Mouse (Mus musculus) urinary bladder, adult 2 months (tissue): ENCODE measurements around the gene Gm20388. TPM values are rescaled to one million over a fixed set of nuclear protein-coding genes. Genes with fewer than 3 reads are reported as not detected.

ENCODE experiments used
- DNase-seq: peaks from one replicate; pipeline ENCODE4 v3.0.0; 2022; ENCODE audit warnings: low spot score
- polyA plus RNA-seq: library from polyadenylated mRNA; depleted of rRNA; stranded (reverse); fragments of >200 nt; gene quantifications from 2 replicates; pipeline ENCODE4 v1.2.3, GENCODE M21; 2012

The Gm20388 gene
- polyA plus RNA-seq, 1 experiment = 50.2 TPM

DNA sequence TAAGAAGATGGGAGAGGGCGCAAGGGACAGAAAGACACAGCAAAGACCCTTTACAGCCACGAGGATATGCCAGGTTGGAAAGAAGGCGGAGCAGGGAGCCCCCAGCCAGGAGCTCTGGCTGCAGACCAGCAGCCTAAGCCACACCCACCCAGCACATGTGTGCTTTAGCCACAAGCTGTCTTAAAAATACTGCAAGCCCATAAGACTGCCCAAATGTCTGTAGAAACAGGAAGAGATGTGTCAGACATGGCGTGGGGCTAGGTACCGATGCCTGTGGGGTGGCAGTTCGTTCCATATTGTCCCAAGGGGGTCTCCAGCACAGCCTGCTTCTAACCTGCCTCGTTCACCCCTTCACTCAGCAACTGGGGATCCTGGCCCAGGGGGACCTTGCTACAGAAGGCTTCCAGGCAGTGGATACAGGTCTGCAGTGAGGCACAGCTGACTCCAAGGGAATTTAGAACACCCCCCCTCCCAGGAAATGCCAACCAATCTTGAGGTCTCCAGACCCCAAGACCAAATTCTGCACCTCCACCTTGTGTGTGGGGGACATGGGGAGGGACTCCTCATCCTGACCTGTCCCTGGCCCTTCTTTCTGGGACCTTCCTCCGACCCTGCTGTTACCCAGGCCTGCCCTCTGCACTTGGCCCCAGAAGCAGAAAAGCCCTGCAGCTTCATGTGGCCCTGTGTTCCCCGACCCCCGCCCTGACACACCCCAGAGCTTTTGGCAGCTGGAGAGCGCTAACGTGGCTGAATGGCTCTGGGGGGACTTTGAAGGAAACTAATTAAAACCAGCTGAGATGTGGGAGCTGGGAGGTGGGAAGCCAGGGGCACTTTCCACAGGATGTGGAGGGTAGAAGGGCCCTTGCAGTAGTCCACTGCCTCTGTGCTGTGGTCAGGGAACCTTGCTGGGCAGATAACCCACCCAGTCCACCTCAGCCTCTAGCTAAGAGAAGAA lies 2335.9 kb downstream of the Gm20388 start:
- no peak for DNase-seq

DNA sequence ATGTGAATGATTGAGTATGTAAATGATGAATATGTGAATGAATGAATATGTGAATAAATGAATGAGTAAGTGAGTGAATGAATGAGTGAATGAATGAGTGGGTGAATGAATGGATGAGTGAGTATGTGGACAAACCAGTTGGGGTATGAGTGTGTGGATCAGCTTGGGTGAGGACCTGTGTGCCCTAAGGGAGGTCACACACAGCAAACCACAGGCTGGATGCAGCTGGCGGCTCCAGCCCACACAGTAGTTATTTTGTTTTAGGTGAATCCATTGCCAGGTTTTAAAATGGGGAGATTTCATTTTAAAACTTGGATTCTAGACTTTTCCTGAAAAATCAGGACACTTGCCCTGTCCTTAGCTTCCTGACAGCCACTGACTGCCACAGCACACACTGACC lies 2341.1 kb downstream of the Gm20388 start:
- no peak for DNase-seq

DNA sequence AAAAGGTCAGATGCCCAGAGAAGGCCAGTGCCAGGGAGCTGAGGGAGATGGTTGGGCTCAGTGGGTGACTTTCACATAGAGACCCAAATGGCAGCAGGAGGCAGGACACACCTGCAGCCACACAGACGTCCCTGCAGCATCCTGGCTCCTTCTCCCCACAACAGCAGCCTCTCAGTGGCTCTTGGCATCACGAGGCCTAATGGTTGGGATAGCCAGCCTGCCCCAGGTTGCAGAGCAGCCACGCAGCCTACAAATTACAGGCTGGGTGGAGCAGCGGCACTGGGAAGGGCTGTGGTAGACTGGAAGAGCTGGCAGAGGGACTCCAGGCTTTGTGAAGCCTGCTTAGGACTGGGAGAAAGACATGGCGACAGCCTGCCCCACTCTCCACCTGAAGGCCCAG lies 2341.7 kb downstream of the Gm20388 start:
- no peak for DNase-seq

DNA sequence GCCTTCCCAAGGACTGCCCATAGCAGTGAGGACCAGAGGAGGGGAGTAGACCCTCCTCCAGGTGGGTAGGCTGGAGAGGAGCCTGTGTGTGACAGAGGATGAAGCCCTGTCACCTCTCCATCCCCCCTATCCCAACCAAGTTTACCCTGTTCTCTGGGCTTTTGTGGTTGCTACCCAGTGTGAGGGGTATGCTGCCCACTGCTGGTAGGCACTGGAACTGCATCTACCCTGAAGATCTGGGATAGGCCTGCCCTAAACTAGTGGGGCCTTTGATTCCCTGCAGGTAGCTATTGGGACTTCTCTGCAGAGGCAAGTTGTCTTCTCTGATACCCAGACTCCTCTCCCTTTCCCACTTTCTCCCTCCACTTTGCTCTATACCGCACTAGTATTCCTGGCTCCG lies 2348.7 kb downstream of the Gm20388 start:
- DNase-seq = peak; percentile 72

DNA sequence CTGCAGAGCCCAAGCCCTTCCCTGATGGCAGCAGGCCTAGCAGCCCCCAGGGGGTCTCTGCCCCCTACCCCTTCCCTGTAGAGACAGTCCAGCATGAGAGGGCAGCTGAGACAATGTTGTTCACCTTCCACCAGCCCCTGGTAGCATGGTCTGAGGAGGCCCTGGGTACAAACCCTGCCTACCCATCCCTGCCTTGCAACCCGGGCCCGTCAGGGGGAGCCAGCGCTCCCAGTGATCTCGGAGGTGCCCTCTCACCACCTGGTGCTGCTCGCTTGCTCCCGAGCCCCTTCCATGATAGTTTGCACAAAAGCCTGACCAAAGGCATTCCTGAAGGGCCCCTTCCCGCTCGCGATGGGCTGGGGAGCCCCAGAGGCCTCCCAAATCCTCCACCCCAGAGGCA lies 2350.1 kb downstream of the Gm20388 start:
- DNase-seq = no peak

DNA sequence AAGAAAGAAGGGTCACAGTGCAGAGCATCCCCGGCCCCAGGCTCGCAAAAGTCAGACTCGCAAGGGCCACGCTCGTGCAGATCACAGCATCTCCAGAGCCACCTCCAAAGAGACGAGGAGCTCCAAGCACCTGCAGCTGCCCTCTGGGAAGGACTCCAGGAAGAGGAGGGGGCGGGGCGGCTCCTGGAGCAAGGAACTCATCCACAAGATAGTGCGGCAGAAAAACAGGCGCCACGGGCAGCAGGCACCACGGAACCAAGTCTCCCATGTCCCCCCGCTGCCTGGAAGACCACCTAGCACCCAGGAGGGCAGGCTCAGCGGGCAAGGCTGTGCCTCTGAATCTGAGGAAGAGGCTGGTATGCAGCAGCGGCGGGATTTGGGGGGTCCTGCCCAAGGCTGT lies 2352.2 kb downstream of the Gm20388 start:
- no peak for DNase-seq

DNA sequence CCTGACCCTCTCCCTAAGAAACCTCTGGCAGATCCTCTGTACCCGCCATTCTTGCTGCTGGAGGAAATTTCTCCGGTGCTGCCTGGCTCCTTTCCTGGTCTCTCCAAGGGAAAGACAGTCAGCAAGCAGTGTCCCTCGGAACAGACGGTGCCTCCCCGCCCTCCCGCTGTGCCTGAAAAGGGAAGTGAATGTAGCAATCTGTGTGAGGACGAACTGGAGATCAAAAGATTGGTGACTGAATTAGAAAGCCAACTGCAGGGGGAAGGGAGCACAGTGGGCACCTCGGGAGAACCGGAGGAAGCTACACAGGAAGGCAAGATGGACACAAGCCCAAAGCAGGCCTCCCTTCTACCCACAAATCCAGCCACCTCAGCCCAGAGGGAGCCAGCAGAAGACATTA lies 2353.6 kb downstream of the Gm20388 start:
- DNase-seq = no peak

DNA sequence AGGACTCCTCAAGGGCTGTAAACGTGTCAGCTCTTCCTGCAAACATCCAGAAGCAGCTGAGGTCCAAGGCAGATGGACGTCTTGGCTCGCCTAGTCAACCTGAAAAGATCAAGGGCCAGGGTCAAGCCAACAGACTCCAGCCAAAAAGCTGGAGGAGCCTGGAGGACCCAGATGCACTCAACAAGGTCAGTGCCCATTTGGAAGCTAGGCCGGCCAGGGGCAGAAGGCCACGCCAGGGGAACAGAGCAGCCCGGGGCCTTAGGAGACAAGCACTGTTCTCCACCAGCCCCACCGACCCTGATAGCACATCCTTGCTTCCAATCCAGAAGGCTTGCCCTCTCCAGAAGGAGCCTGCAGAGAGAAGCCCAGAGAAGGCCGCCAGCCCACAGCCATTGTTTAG lies 2354.9 kb downstream of the Gm20388 start:
- no peak for DNase-seq

DNA sequence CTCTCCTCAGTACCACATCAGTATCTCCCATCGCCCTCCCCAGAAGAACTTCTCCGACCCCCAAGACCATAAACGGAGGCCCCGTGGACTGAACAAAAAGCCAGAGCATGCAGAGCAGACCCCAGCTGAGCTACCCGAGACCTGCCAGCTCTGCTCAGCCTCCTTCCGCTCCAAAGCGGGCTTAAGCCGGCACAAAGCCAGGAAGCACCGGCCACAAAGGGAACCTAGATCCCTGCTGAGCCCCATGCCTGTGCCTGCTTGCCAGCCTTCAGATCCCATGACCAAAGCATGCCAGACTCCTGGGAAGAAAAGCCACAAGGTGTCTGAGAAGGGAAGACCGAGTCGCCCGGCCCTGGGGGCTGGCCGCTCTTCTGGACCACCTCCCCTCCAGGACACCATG lies 2356.2 kb downstream of the Gm20388 start:
- DNase-seq = no peak

DNA sequence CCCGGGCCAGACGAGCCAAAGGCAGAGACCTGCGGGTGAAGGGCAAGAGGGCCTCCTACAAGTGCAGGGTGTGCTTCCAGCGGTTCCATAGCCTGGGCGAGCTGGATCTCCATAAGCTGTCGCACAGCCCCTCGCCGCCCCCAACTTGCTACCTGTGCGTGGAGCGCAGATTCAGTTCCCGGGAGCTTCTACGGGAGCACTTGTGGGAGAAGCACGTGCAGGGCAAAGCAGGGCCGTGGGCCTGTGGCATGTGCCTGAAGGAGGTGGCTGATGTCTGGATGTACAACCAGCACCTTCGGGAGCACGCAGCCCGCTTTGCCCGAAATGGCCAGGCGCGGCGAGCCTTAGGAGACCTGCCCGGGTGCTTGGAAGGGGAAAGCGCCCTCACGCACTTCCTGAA lies 2358.2 kb downstream of the Gm20388 start:
- DNase-seq = no peak

DNA sequence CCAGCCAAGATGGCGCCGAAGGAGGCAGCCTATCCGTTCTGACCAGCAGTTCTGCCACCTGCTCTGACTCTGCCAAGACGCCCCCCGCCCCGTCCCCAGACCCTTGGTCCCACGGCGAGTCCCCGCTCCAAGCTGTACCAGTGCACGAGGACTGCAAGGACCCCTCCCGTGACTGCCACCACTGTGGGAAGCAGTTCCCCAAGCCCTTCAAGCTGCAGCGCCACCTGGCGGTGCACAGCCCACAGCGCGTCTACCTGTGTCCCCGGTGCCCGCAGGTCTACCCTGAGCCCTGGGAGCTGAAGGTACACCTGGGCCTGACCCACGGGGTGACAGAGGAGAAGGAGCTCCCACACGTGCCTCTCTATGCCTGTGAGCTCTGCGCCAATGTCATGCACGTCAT lies 2358.8 kb downstream of the Gm20388 start:
- peak; percentile 74 for DNase-seq

DNA sequence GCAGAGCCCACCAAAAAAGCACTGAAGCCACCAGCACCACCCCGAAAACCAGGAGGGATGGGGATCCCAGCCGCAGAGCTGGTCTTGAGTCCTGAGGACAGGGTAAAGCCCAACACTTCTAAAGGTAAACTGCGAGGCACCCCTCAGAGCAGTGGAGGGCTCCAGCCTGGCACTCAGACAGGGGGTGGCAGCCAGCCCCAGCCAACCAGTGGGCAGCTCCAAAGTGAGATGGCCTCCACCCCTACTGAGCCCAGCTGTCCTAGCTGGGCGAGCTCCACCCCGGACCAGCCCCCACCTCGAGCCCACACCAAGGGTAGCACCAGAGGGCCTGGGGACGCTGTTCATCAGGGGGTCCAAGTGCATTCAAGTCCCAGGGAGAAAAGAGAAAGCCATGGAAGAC lies 2359.9 kb downstream of the Gm20388 start:
- DNase-seq = no peak

DNA sequence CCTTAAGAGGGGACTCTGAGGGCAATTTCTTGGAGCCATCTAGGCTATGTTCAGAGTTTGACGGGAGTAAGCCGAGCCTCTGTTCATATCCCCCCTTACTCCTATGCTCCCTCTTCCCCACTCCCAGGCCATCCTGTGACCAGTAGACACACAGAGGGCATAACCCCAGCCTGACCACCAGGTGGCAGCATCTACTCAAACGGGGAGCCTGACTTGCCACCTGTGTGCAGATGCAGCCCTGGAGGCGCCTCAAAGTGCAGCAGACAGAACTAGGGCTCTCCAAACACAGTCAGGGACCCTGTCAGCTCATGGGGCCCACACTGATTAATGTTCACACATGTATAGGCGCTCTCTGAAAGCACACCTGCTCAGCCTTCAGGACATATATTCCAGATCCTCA lies 2362.5 kb downstream of the Gm20388 start:
- peak; percentile 68 for DNase-seq

DNA sequence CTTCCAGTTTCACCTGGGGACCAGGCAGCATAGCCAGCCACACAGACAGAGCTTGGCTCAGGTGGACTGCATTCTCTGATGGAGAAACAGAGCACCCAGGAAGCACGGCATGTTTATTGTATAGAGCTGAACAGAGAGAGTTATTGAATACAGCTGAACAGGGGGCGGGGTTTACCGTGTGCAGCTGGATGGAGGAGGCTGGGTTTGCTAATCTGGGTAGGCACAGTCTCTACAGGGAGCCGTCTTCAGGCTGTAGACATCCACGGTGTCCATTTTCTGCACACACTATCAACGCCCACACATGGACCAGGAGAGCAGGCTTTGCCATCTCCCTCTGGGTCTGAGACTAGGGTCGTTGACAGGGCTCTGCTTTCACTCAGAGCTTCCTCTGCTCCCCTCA lies 2363.2 kb downstream of the Gm20388 start:
- no peak for DNase-seq

DNA sequence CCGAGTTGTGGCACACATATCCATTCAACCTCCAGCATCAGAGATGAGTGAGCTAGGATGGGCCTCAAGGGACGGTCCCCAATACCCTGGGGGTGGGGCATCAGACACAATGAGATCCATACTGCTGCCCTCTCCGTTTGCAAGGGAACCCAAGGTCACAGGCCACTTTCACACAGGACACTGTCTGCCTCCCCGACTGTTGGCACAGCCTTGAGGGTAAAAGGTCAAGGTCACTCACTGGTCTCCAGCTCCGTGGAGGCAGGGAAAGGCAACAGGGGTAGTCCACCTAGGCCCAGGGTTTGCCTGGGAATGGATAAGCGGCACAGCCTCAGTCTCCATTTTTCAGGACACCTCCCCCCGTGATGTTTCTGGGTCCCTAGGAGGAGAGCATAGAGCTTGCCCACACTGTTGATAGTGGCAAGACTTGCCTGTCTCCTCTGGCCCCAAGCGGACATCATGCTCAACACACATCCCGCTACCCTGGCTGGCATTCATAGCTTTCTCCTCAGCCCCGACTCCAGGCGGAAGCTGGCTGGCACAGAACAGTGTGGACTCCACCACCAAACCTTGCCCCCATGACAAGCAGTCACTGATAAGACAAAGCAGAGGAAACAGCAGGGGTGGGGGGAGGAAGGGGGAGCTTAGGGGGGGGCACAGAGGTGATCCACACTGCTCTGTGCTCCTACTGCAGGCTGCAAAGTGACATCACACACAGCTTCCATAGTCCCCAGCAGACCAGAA lies 2364.2 kb downstream of the Gm20388 start:
- no peak for DNase-seq

DNA sequence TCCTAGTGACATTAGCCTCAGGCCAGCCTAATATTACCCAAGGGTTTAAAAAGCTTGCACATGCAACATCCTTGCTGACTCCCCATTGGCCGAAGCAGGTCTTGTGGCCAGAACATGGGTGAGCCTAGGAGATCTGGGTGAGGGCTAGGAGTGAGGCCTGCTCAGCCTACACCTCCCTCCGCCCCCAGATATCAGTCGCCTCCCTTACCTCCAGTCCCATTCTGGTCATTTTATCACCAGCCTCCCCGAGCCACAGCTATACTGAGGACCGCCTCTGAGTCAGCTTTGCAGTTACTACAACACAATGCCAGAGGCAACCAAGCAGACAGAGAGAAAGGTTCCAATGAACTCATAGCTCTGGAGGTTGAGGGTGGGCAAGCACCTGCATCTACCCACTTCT lies 2365.7 kb downstream of the Gm20388 start:
- no peak for DNase-seq

DNA sequence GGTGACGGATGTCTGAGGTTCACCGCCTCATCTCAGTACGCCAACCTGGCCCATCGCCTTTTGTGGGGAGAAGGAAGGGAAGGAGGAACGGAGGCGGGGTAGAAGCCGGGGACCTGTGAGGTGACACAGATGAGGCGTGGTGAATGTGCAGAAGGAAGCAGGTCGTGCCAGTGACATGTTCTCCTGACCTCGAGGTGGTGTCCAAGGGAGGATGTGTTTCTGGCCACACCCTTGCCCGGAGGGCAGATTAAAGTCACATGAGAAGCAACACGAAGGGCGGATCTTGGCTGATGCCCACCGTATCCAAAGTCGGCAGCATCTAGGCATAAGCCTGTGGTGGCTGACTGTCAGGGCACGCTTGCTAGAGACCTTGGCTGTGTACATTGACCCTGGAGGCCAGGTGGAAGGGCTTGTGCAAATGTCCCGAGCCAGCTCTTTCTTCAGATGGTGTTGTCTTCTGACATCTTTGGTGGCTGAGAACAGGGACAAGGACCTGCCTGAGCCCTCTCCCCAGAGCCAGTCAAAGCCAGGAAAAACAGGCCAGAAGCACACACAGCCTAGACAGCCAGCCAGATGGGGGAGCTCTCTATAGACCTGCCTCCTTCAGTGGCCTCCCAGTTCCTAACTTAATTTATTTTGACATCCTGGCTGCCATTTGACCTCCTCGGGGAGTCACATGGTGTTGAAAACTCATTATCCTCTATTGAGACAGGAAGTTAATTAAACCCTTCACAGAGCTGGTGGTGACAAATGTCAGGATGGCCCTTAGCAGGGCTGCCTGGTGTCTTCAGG lies 2366.8 kb downstream of the Gm20388 start:
- no peak for DNase-seq

DNA sequence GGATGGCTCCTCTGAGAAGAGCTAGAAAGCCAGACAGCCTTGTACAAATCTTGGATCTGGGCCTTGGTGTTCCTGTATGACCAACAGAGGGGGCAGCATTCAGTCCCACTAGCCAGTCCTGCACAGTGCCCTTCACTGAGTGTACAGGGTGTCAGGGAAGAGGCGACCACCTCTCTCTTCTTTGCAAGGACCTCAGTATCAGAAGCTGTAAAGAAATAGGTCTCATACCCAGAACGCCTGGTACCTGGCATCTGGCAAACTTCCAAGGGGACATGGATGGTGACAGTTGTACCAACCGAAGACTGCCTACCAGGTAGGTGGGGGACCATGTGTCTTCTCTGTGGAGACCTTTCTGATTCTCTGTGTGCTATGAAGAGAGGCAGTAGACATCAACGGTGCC lies 2369.5 kb downstream of the Gm20388 start:
- DNase-seq = no peak

DNA sequence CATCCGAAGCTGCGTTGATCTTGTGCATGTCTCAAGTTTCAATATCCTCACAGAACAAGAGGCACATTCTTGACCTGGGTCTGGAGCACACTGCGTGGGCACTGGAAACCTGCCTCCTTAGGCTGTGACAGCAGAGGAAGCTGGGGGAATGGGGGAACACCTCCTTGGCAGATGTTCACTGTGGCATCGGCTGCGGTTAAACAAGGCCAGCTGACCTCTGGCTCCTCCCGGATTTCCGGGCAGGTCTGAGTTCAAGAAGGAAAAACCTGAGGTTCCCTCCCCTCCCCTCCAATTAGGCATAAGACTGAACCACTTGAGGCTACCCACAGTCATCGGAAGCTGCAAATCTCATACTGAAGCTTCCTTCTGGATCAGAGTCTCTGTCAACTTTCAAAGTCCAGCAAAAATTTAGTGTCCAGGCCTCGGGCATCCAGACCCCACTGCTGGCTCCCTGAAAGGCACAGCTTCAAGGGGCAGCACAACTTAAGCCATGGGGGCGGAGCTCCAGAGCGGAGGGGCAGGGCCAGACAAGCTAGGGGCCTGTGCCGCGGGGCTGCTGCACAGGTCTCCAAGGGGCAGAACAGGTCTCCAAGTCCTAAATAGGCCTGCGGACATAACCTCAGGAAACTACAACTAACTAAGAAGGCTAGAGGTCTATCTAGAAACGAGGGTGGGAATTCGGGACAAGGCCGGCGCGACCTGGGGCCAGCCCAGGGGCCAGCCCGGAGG lies 2370.1 kb downstream of the Gm20388 start:
- no peak for DNase-seq

DNA sequence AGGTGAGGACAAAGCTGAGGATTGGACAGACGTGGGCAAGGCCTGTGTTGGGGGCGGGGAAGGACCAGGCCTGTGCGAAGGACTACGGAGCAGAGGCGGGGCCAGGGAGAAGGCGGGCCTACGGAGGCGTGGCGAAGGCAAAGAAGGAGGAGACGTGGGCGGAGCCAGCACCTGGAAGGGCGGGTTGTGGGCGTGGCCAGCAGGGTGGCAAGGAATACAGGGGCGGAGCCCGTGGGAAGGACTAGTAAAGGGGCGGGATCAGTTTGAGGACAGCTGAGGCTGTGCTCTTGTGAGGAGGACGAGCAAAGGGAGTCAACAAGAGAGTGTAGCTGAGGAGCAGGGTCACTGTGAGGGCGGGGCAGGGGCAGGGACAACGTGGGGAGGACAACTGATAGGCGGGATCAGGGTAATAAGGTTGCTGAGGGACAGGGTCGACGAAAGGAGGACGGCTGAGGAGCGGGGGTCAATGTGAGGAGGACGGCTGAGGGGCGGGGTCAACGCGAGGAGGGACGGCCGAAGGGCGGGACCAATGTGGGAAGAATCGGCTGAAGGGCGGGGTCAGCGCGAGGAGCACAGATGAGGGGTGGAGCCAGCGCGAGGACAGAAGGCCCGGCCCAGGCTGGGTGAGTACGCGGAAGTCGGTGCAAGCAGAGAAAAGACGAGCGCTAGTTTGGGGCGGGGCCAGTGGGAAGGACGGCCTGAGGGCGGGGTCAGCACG lies 2370.8 kb downstream of the Gm20388 start:
- DNase-seq = peak; percentile 94

DNA sequence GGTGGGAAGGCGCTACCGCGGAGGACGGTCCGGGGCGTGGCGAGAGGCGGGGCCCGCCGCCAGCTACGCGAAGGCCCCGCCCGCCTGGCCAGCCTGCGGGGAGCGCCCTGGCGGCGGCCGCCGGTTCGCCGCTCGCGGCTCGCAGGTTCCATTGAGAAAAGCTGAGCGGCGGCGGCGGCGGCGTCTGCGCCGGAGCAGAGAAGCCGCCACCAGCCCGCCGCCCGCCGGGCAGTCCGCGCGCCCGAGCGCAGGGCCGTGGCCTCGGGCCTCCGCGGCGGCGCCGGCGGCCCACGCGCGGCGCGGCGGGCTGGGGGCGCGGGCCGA lies 2371.4 kb downstream of the Gm20388 start, which contains the start of gene Zfpm1:
Gene Zfpm1 (plus strand): TSS at position 107 of the 324 bp plus-strand sequence.
- no peak for DNase-seq
